Mouse (Mus musculus): ENCODE data around the gene Itgb5.

The Itgb5 gene

DNA sequence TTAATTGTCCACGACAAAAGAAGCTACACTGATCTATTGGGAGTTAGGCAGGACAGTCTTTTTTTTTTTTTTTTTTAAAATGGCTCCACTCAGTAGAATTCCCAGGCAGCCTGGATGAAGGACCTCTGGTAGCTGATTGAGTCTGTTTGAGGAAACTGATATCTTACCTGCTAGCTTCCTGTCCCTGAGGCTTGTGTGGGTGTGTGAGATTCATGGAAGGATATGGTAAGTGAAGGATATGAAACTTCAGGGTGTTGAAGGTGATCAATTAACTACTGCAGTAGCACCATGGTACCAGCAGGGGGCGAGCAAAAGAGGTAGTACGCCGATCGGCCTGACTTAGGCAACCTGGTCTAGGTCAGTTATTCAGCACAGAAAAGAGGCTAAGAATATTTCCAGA, 166.6 kb downstream of the Itgb5 start:
- DNase-seq, result peak; percentile 84

DNA sequence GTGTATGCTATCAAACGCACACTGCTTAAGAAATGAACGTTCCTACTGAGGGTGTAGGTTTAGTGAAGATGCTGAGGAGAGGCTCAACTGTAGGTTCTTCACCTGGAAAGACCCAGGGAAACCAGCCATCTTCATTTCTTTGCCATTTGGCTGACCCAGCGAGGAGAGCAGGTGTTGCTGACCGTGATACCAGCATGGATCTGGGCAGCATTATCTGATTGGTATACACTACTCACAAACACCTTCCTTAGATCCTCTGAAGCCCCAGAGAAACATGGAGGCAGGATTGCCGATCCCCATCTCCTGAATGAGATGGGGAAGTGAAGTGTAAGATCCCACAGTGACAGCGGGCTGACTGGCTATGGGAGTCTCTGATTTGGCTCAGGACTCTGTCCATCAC, 168.5 kb downstream of the Itgb5 start:
- no peak for DNase-seq

Data from embryo, embryonic 11 days (tissue).